Comparison of ENCODE assay signal across 11 mouse cellular contexts in the genomic region with DNA sequence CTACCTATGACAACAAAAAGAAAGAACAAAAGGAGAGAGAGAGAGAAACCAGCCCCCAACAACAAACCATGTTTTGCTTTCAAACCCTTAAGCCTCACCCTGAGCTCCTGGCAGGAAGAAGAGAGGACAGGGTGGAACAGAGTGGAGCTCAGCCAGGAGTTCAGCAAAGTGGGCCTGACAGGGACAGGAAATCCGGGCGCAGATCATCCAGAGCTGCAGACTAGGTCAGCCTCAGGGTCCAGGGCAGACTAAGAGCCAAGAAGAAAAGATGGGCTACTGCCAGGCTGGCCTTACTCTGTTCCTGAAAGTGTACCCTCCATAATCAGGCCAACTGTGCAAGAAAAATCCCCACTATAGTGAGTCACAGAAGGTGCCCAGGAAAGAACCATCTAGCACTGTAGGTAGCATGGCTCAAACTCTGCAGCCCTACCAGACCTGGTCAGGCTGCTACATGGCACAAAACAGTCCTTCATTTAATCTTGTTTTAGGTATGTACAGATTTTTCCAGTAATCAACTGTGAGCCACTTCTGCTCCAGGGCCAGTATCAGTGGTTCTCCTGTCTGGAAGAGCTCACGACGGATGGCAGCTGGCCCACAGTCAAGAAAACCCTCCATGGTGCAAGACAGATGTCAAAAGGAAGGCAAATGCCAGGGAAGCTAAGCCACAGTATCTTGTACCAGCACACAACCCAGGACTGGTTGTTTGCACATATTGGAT. TPM values are rescaled to one million over a fixed set of nuclear protein-coding genes. Genes with fewer than 3 reads are reported as not detected.
A peak's percentile ranks its signal among the peaks of the same experiment; 100 is the strongest.
DNase-seq lines count a peak whose midpoint lies in the region; ATAC-seq and TF ChIP-seq lines count a peak whose summit lies in the region.
"Had no signal": no experiment of that assay in that cellular context is flagged by ENCODE, and none has a peak within 500 bp of the region (broad histone marks: within the 10 kb centered on the region; RNA-seq: fewer than 3 reads in every experiment).

No protein-coding gene starts in this region.

- H3K9ac ChIP-seq in midbrain, embryonic 16.5 days (ENCODE audit: low read depth, low read length), result no peak overlapping the region
- H3K9ac ChIP-seq: embryonic facial prominence, embryonic 12.5 days had no signal

- no peaks in the 10 kb centered on the region for H3K27me3 ChIP-seq in kidney, adult 2 months (replicated peaks; ENCODE audit: control insufficient read depth, insufficient read depth, low read length)
- H3K27me3 ChIP-seq in midbrain, embryonic 16.5 days (ENCODE audit: control insufficient read depth, insufficient read depth, low read depth, low read length), result no peaks in the 10 kb centered on the region
- H3K27me3 ChIP-seq: embryonic facial prominence, embryonic 12.5 days had no signal

- H3K27ac ChIP-seq in kidney, adult 2 months (ENCODE audit: insufficient read depth, low read depth, low read length), result peak overlapping the region; percentile 65
- H3K27ac ChIP-seq in midbrain, embryonic 16.5 days (ENCODE audit: low read length), result peak overlapping the region; percentile 39; the same call in 1 of the 2 replicates
- H3K27ac ChIP-seq: embryonic facial prominence, embryonic 12.5 days had no signal

- no peaks in the 10 kb centered on the region; the same call in none of the 2 replicates for H3K36me3 ChIP-seq in kidney, adult 2 months (ENCODE audit: control insufficient read depth, insufficient read depth, low read length)
- H3K36me3 ChIP-seq in midbrain, embryonic 16.5 days (ENCODE audit: control insufficient read depth, insufficient read depth, low read length), result peaks cover 30% of the 10 kb centered on the region

- H3K4me1 ChIP-seq in lung, adult 2 months (ENCODE audit: control insufficient read depth, insufficient read depth, low read length), result peaks cover 31% of the 10 kb centered on the region
- peaks cover 17% of the 10 kb centered on the region for H3K4me1 ChIP-seq in kidney, adult 2 months (ENCODE audit: control insufficient read depth, insufficient read depth, low read length)
- H3K4me1 ChIP-seq in midbrain, embryonic 16.5 days (ENCODE audit: control insufficient read depth, insufficient read depth, low read length), result peaks cover 54% of the 10 kb centered on the region

- H3K4me2 ChIP-seq in midbrain, embryonic 16.5 days (ENCODE audit: low read length), result peak overlapping the region; percentile 23; the same call in 1 of the 2 replicates
- H3K4me2 ChIP-seq: embryonic facial prominence, embryonic 12.5 days had no signal

- H3K9me3 ChIP-seq in midbrain, embryonic 16.5 days (replicated peaks; ENCODE audit: control insufficient read depth, low read length, poor library complexity, severe bottlenecking), result no peaks in the 10 kb centered on the region
- H3K9me3 ChIP-seq: embryonic facial prominence, embryonic 12.5 days; megakaryocyte, embryonic 14.5 days had no signal

- peak; percentile 64 for DNase-seq in adrenal gland, adult 2 months
- DNase-seq in adrenal gland, adult 18-20 months (ENCODE audit: low spot score in 2 of 2), result no peak
- DNase-seq in lung, adult 18-20 months, result peak; percentile 73 to 82
- no peak for DNase-seq in lung, adult 2 months
- DNase-seq in kidney, adult 2 months, result peak; percentile 89
- no peak for DNase-seq in spleen, postnatal 4 days (ENCODE audit: low spot score in 2 of 2)
- no peak for DNase-seq in retina, postnatal 1 day

- ATAC-seq in midbrain, embryonic 16.5 days, result 0 out of 2 replicates have a peak, but pooled peaks have one; percentile 3
- ATAC-seq: intestine, postnatal 0 days had no signal

- H3K4me3 ChIP-seq in lung, adult 2 months (replicated peaks; ENCODE audit: extremely low read depth, low read depth, low read length), result no peak overlapping the region
- no peak overlapping the region for H3K4me3 ChIP-seq in kidney, adult 2 months (ENCODE audit: insufficient read depth, low read depth, low read length)
- H3K4me3 ChIP-seq in midbrain, embryonic 16.5 days (ENCODE audit: low read depth, low read length), result no peak overlapping the region
- H3K4me3 ChIP-seq: embryonic facial prominence, embryonic 12.5 days; megakaryocyte, embryonic 14.5 days had no signal

- TF ChIP-seq POLR2A in lung, adult 2 months (IDR thresholded peaks at IDR 0.05; ENCODE audit: borderline replicate concordance, extremely low read depth, low read depth, low read length), result no peak
- TF ChIP-seq POLR2A in kidney, adult 2 months (IDR thresholded peaks at IDR 0.05; ENCODE audit: low read depth, low read length), result no peak

- TF ChIP-seq CTCF in lung, adult 2 months (IDR thresholded peaks at IDR 0.05; ENCODE audit: insufficient read depth, low read length), result no peak
- TF ChIP-seq CTCF in kidney, adult 2 months (conservative IDR thresholded peaks at IDR 0.05; ENCODE audit: insufficient read depth, insufficient read length, low read depth, low read length), result no peak

- 34% methylated on average over 4 of the region's 4 CpGs for WGBS in lung, adult 2 months
- 46% methylated on average over 4 of the region's 4 CpGs for WGBS in kidney, adult 2 months
- 85% methylated on average over 4 of the region's 4 CpGs for WGBS in midbrain, embryonic 16.5 days

RNA-seq across cellular contexts. Expression of gene Trib2, which starts 16.4 kb away (rescaled TPM):
- total RNA-seq in adrenal gland, adult 2 months (2021), result 10 to 100 TPM; 10.7 to 16.3 TPM
- 8.8 and 10.5 TPM in 2 replicates for polyA plus RNA-seq in adrenal gland, adult 2 months (2012; rRNA removed)
- 10 to 100 TPM; 11.4 to 14.7 TPM for total RNA-seq in adrenal gland, adult 18-20 months (2021)
- 34.0 and 36.0 TPM in 2 replicates for polyA plus RNA-seq in lung, adult 2 months (2012; rRNA removed)
- polyA plus RNA-seq in kidney, adult 2 months (2012; rRNA removed), result 22.2 and 24.5 TPM in 2 replicates
- polyA plus RNA-seq in midbrain, embryonic 16.5 days (2015; fragmentation: Nextera tagmentation; extraction: Ambion mirVana), result 146 and 148 TPM in 2 replicates

Comparison
In these comparisons a context has a peak if more than half of its experiments do, and no peak if none do; other contexts are left out.
1. DNase-seq: peak in adrenal gland, adult 2 months (single experiment), lung, adult 18-20 months (2 of 2) and kidney, adult 2 months (single experiment); none in adrenal gland, adult 18-20 months (0 of 2), lung, adult 2 months (single experiment), spleen, postnatal 4 days (0 of 2) and retina, postnatal 1 day (single experiment).